Mouse (Mus musculus) skeletal muscle tissue, adult 2 months (tissue): ENCODE results near the gene Olfr631.
A peak's percentile ranks its signal among the peaks of the same experiment; 100 is the strongest.
"Not testable (repeated sequence)": the region's sequence is repeated elsewhere in the genome, so short reads cannot be mapped to it uniquely, and the experiment has no call there.

Experiments used
- DNase-seq: peaks from one replicate; pipeline ENCODE4 v3.0.0-alpha.2; 2012; ENCODE audit warnings: low read depth, low spot score

Olfr631 gene

DNA sequence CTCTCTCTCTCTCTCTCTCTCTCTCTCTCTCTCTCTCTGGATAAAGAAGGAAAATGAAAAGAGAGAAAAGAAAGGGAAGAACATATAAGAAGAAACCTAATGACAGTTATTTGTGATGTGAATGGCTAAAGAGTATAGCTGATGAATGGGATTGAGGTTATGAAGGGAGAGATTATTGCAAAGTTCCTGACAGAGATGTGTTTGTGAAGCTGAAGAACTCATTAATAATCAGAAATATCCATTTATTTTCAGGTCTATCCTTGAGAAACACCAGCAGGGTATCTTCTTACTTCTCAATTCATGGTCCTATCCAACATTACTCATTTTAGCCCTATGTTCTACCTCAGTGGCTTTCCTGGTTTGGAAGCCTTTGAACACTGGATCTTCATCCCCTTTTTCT lies at the start of gene Olfr631:
TSS of gene Olfr631 (plus strand) at position 301 of the 400 bp plus-strand sequence.
- DNase-seq: no peak

DNA sequence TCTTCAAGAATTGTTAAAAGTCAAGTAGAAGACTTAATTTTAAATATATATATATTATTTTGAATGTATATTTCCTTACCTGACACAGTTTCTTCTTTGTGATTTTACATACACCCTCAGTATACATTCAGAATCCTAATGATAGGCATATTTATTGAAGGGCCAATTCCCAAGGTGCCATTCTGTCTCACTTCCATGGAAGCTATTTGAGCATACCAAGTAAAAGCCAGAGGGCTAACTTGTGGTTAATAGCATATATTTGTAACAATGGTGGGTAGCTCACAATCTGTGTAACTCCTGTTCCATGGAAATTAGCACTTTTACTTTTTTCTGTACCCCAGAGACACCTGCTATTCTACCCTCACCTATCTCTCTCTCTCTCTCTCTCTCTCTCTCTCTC lies 42.5 kb upstream of the Olfr631 start, which contains the start of gene Olfr66:
TSS of gene Olfr66 (minus strand) at position 101 of the 400 bp plus-strand sequence.
- DNase-seq: no peak

DNA sequence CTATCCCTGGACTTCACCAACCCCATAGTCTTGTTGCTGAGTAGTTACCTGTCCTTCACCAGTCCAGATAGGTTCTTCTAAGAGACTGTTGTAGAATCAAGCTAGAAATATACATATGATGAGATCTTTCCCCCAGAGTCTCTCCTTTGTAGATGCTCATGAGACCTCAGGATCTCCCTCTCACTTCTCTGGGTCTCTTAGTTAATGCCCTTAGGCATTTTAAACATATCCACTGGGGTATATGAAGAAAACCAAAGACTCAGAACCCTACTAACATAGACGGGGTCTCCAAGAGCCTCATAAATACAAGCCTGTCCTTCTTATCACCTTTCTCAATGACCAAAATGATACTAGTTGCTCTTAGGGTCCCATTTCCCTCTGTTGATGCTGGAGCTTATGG lies 34.2 kb upstream of the Olfr631 start, which contains the start of gene Olfr64:
TSS of gene Olfr64 (minus strand) at position 101 of the 400 bp plus-strand sequence.
- no peak for DNase-seq

DNA sequence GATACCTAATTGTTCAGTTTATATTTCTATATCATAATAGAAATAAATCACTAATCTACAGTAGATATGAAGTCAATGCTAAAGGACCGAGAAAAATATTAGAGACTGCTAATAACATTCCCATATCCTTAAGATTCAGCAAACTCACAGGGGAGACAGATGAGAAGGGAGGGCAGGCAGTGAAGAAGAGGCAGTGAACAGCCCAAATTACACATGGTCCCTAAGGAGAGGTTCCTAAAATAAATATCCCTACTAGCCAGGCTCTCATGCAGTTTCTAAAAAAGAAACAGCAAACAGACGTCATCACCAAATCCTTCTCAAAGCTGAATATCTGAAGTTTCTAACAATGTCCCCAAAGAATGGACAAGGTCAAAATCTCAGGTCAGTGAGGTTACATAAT lies 25.4 kb upstream of the Olfr631 start, which contains the start of gene Olfr65:
TSS of gene Olfr65 (plus strand) at position 301 of the 400 bp plus-strand sequence.
- peak; percentile 0 for DNase-seq

DNA sequence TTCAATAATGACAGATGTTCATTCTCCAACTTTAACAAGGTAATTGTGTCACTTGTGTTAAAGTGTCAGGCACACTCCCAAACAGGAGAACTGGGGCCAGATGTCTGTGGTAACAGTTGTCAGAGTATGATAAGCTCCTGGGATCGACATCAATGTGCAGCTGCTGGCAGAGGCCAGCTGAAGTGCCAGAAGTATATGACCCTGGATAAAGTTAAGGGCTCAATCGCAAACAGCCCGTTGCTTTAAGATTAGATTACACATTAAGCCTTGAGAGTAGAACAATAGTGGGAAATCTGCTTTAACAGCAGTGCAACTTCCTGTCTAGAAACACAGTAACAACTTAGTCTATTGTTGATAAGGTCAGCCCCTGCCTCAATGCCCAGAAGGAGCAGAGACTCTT lies 18.6 kb upstream of the Olfr631 start:
- DNase-seq: peak; percentile 3

DNA sequence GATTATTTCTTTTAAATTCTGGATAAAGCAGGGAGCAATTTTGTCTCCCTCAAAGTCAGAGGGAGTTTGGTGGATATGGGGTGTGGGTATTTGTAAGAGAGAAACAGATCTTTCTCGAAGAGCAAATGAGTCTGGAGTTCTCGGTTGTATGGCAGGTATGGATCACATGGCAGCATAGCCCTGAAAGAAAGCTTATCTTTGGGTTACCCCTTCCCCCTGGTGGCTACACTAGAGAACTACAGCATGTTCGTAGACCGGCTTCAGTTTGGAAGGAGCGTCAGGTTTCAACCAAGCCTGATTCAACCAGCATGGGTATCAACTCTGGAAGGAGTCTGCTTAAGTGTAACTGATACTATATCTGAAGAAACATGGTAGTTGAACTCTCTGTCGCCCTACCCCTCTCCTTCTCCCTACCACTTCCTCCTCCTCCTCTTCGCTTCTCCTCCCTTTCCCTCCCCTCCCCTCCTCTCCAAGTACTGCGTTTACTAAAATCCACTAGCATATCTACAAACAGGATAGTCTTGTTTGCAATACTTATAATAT lies 15.6 kb upstream of the Olfr631 start:
- DNase-seq: no peak

DNA sequence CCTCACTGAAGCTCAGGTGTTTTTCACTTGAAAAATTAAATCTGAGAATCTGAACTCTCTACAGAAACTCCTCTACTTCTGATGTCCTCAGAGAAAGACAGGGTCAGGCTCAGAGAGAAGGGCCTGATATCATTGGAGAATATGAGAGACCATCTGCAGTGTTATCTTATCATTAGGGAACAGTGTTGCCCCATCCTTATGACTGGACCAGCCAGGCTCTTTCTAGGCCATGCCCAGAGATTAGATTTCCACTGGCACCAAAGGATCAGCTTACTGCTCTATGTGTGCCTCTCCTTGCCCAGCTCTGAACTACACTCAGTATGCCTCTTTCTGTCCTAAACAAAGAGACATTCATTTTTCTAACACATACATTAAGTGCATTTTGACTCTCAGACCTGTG lies 13.3 kb upstream of the Olfr631 start:
- no peak for DNase-seq

DNA sequence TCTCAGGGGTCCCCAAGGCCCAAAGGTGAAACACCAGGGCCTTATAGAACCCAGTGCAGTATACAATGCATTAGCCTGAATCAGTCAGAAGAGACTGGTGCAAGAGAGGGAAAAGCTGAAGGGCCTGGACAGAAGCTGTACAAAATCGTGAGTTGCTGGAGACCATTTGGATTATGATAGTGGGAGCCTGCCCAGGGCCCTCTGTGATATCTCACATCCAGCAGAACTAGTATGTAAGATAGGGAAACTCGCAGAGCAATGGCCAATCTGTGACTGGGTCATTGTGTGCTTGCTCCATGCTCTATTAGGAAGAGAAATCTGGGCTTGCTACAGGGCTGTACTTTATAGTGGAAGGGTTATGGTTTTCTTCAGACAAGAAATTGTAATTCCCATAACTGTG lies 5.6 kb downstream of the Olfr631 start, which contains the start of gene Olfr632:
TSS of gene Olfr632 (plus strand) at position 84 of the 400 bp plus-strand sequence.
- no peak for DNase-seq

DNA sequence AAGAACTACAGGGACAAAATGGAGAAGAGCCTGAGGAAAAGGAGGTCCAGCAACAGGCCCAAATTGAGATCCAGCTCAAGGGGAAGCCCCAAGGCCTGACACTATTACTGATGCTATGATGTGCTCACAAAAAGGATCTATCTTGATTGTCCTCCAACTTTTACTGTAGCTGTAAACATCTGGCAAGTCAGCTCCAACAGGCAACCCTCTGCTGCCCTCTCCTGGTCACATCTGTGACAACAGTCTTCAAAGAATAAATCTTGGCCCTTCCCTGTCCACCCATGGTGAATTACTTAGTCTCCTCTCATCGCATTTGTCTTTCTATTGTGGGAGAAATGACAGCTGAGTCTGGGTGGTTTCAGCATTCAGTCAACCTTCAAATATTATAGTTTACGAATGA lies 14.1 kb downstream of the Olfr631 start:
- no peak for DNase-seq

DNA sequence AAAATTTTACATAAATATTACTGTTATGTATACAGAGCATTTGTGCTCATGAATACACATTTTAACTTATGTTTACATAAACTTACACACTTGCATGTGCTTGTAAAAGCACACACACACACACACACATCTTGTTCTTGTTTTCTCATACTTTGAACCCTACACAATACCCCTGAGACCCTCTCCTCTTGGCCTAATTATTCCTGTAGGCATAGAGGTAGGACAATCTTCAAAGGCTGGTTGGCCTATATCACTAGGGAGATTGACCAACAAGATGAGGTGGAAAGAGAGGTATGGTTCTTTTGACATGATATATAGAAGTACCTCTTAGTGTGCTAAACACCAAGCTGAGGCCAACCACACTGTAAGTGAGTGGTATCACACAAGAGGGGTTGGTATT lies 15.5 kb downstream of the Olfr631 start, which contains the start of gene Olfr633:
TSS of gene Olfr633 (plus strand) at position 301 of the 400 bp plus-strand sequence.
- DNase-seq: no peak

DNA sequence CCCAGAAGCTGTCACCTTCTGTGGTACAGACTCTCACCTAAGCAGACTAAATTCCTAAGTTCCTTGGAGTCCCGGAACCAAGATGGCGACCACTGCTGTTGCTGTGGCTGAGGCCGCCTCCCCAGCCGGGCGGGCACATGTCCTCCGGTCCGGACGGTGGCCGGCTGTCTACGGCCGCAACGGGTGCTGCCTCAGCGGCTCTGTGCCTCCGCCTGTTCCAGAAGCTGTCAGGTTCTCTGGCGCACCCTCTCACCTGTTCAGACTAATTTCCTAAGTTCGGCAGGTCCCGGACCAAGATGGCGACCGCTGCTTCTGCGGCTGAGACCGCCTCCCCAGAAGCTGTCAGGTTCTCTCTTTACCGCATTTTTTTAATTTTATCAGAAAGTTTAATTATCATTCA lies 38.2 kb downstream of the Olfr631 start:
- DNase-seq: not testable (repeated sequence)

DNA sequence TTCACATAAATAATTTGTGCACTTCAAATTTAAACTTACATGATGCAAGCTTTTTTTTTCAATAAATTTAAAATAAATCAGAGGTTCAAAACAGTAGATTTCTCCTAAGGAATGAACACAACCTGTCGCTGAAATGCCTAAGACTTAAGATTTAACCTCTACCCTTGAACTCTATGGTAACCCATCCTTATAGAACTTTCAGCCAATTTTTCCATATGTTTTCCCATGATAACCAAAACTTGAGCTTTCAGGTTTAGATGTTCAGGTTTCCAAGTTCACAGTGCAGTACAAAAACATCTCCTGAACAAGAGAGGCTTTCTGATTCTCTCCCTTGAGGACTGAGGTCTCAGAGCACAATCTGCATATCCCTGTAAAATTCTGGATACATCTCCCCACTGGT lies 42.2 kb downstream of the Olfr631 start, which contains the start of gene Olfr635:
TSS of gene Olfr635 (plus strand) at position 301 of the 400 bp plus-strand sequence.
- no peak for DNase-seq

DNA sequence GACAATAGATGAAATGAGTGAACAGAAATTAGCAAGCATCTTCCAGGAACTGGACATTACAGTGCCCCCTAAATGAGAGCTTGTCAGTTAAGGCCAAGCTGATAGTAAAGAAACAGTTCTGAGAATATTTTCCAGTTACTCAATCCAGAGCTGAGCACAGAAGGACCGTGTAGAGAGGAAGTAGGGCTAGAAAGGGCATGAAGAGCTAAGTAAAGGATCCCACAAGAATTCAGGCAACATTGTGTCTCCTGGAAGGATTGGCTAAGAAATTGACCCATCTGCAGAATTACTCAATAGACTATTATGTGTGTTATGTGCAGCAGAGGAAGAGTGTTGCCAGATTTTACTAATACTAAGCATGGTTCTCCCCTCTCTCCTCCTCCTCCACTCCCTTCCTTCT lies 43.2 kb downstream of the Olfr631 start:
- DNase-seq: no peak
